Mouse (Mus musculus) testis, adult 2 months (tissue): ENCODE results near the gene Arhgap24.

Source experiments
- CTCF ChIP-seq: fragments of 200-500 bp; IDR thresholded peaks from 2 replicates; pipeline ENCODE4 v1.5.1; 2012; ENCODE audit warnings: low read depth, mild to moderate bottlenecking, inconsistent platforms, low read length, moderate library complexity; ENCODE audit not compliant: control insufficient read depth, insufficient read depth, insufficient replicate concordance
- POLR2A ChIP-seq: fragments of 200-500 bp; IDR thresholded peaks from 2 replicates; pipeline ENCODE4 v1.6.1; 2012; ENCODE audit warnings: low read depth, mild to moderate bottlenecking, inconsistent platforms, low read length, moderate library complexity; ENCODE audit not compliant: control insufficient read depth

GRCm38 (mm10) chr5:102783585-102783984 lies 302.4 kb downstream of the Arhgap24 start:
- TF ChIP-seq CTCF: no peak
- no peak for TF ChIP-seq POLR2A
